In the genomic region with DNA sequence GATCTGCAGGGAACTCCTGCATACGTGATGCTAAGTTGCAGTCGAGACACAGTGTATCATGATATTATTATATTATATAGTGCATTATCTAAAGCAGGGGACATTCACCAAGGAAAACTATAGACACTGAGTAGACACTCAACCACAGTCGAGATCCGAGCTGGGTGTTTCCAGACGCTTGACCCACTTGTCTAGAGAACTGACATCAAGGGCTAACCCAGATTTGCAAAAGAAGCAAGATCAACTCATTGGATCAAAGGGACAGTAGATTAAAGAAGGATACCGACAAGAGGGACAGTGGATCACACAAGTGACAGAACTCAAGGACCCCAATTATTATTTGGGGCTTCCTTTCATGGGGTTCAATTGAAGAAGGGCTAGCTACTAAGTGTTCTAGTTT, we compare ENCODE assay signal across 28 mouse cellular contexts.
"Had no signal": no experiment of that assay in that cellular context is flagged by ENCODE, and none has a peak within 500 bp of the region (broad histone marks: within the 10 kb centered on the region; RNA-seq: fewer than 3 reads in every experiment).

No protein-coding gene starts in this region.

- DNase-seq: cerebellum, adult 18-20 months; cerebellum, adult 2 months; cerebellum, adult 8-10 months; cerebellum, adult 9-10 months; cerebellum, adult 9-11 months; cerebellum, postnatal 10 days; cerebellum, postnatal 14 days; cerebellum, postnatal 25 days; cerebellum, postnatal 36 days; embryo, embryonic 11 days; forebrain, postnatal 0 days; gastrocnemius, adult 2 months; gastrocnemius, postnatal 10 days; gastrocnemius, postnatal 14 days; gastrocnemius, postnatal 25 days; gastrocnemius, postnatal 36 days; heart, adult 18-20 months had no signal

- H3K9ac ChIP-seq: embryonic facial prominence, embryonic 12.5 days; embryonic facial prominence, embryonic 13.5 days; embryonic facial prominence, embryonic 15.5 days; forebrain, embryonic 12.5 days; forebrain, embryonic 13.5 days; forebrain, embryonic 15.5 days; forebrain, postnatal 0 days had no signal

- H3K4me1 ChIP-seq: forebrain, embryonic 15.5 days had no signal

- H3K4me2 ChIP-seq: embryonic facial prominence, embryonic 12.5 days; embryonic facial prominence, embryonic 13.5 days; embryonic facial prominence, embryonic 15.5 days; forebrain, embryonic 12.5 days; forebrain, embryonic 13.5 days; forebrain, embryonic 15.5 days had no signal

- H3K4me3 ChIP-seq: embryonic facial prominence, embryonic 10.5 days; embryonic facial prominence, embryonic 12.5 days; embryonic facial prominence, embryonic 13.5 days; embryonic facial prominence, embryonic 15.5 days; erythroblast, embryonic 14.5 days; forebrain, embryonic 10.5 days; forebrain, embryonic 12.5 days; forebrain, embryonic 13.5 days; forebrain, embryonic 15.5 days; gastrocnemius, adult 2 months had no signal

- H3K9me3 ChIP-seq: embryonic facial prominence, embryonic 10.5 days; embryonic facial prominence, embryonic 12.5 days; embryonic facial prominence, embryonic 13.5 days; embryonic facial prominence, embryonic 15.5 days; forebrain, embryonic 10.5 days; forebrain, embryonic 12.5 days; forebrain, embryonic 13.5 days; forebrain, embryonic 15.5 days had no signal

- H3K36me3 ChIP-seq: embryonic facial prominence, embryonic 10.5 days; embryonic facial prominence, embryonic 12.5 days; embryonic facial prominence, embryonic 13.5 days; embryonic facial prominence, embryonic 15.5 days; forebrain, embryonic 10.5 days; forebrain, embryonic 12.5 days; forebrain, embryonic 15.5 days had no signal

- H3K27me3 ChIP-seq: embryonic facial prominence, embryonic 12.5 days; embryonic facial prominence, embryonic 13.5 days; embryonic facial prominence, embryonic 15.5 days; forebrain, embryonic 13.5 days; forebrain, embryonic 15.5 days had no signal

- ATAC-seq: forebrain, embryonic 13.5 days; forebrain, embryonic 14.5 days; forebrain, embryonic 15.5 days; forebrain, embryonic 16.5 days; forebrain, postnatal 0 days had no signal

- H3K27ac ChIP-seq: embryonic facial prominence, embryonic 10.5 days; embryonic facial prominence, embryonic 12.5 days; embryonic facial prominence, embryonic 13.5 days; embryonic facial prominence, embryonic 15.5 days; forebrain, embryonic 10.5 days; forebrain, embryonic 12.5 days; forebrain, embryonic 13.5 days; forebrain, embryonic 15.5 days; gastrocnemius, adult 2 months had no signal
